Mouse (Mus musculus) spleen, adult 2 months (tissue): Measurements from ENCODE around the gene Myg1. TPM values are rescaled to one million over a fixed set of nuclear protein-coding genes. Genes with fewer than 3 reads are reported as not detected.

ENCODE experiments used
- DNase-seq, 2 experiments: peaks; one replicate each; pipeline versions ENCODE4 v3.0.0 to v3.0.0-alpha.2; 2012 to 2021; ENCODE audit warnings: low spot score in 2 of 2, low read depth in 1 of 2
- H3K27ac ChIP-seq: fragments of 200-500 bp; 2 replicates; pipeline ENCODE4 v1.5.1; 2012; ENCODE audit warnings: low read length, inconsistent platforms; ENCODE audit not compliant: insufficient read depth
- H3K27me3 ChIP-seq: fragments of 200-500 bp; 2 replicates; pipeline ENCODE4 v1.6.1; 2012; ENCODE audit warnings: mild to moderate bottlenecking, moderate library complexity, low read length, inconsistent platforms; ENCODE audit not compliant: control insufficient read depth, insufficient read depth
- H3K36me3 ChIP-seq: fragments of 200-500 bp; 2 replicates; pipeline ENCODE4 v1.6.1; 2012; ENCODE audit warnings: mild to moderate bottlenecking, low read length, inconsistent platforms; ENCODE audit not compliant: control insufficient read depth, insufficient read depth
- H3K4me1 ChIP-seq: fragments of 200-500 bp; 2 replicates; pipeline ENCODE4 v1.6.1; 2011; ENCODE audit warnings: inconsistent platforms; ENCODE audit not compliant: control insufficient read depth, insufficient read depth, insufficient read length
- H3K4me3 ChIP-seq: fragments of 200-500 bp; 2 replicates; pipeline ENCODE4 v1.5.1; 2011; ENCODE audit warnings: mild to moderate bottlenecking, inconsistent platforms; ENCODE audit not compliant: insufficient read depth, insufficient read length; ENCODE audit errors: extremely low read depth
- CTCF ChIP-seq: fragments of 200-500 bp; IDR thresholded peaks from 2 replicates; pipeline ENCODE4 v1.5.1; 2011; ENCODE audit warnings: mild to moderate bottlenecking, inconsistent platforms; ENCODE audit not compliant: insufficient read depth, insufficient read length, insufficient replicate concordance; ENCODE audit errors: extremely low read depth
- POLR2A ChIP-seq: fragments of 200-500 bp; IDR thresholded peaks from 2 replicates; pipeline ENCODE4 v1.6.1; 2011; ENCODE audit warnings: low read depth, low read length, inconsistent platforms
- WGBS: fragments of 180-500 bp; shearing (Covaris S2); methylation state at CpG from one replicate; pipeline ENCODE4 v1.1.7; 2018; 5-methylcytosine and 5-hydroxymethylcytosine counted together
- polyA plus RNA-seq: library from polyadenylated mRNA; depleted of rRNA; stranded (reverse); fragments of >200 nt; gene quantifications from 2 replicates; pipeline ENCODE4 v1.2.3, GENCODE M21; 2012

Myg1 gene
- polyA plus RNA-seq, 1 experiment = 41.9 TPM

DNA sequence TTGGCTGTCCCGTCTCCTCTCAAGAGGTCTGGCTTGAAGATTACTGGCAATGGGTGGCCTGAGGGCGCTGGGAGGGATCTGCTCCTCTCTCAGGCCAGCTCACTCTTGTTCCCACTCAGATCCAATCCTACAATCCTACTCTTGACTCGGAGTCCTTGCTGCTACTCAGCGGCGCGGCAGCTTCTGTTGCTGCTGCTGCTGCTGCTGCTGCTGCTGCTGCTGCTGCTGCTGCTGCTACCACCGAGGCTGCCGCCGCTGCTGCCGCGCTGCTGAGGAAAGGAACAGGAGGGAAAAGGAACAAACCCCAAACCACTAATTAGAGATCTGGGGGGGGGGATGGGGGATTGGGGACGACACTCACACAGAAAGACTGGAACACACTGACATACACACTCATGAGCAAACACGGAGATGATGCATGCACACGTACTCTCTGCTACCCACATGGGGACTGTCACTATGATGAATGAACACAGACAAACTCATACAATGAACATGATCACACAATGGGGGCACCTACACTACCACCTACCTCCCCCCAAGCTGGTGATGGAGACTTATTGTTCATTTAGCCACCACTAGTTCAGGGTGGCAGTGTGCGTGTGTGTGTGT is 35.3 kb downstream of the Myg1 start, which contains the start of gene Sp7:
TSS of gene Sp7 (minus strand) at position 450 of the 612 bp plus-strand sequence.
- 5% methylated on average over 15 of the region's 15 CpGs for WGBS
- DNase-seq = no peak
- Histone ChIP-seq H3K27ac (no peak within 1 kb of the TSS), H3K4me1 (no peaks in the 10 kb centered on the region), H3K36me3 (no peaks in the 10 kb centered on the region), H3K4me3 (no peak within 1 kb of the TSS), H3K27me3 (peaks cover 17% of the 10 kb centered on the region)
- TF ChIP-seq CTCF (no peak), POLR2A (no peak)

DNA sequence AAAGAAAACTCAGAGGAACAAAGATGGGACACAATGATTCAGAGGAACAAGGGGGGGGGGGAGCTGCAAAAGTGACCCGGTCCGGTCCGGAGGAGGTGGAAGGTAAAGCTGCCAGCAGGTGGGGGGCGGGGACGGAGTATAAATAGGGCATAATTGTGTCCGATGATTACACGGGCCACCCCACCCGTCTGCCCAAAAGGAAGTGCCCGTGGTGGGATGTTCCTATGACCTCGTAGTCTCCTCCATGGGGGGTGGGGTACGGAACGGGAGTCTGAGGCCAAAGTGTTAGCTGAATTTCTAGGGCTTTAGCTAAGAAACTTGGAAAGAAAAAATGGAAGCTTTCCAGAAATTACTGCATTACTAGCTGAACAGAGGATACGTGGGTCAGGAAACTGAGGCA is 38.5 kb downstream of the Myg1 start:
- no peak for TF ChIP-seq POLR2A
- no peak for TF ChIP-seq CTCF
- Histone ChIP-seq H3K4me3 (no peak overlapping the region), H3K4me1 (no peaks in the 10 kb centered on the region), H3K36me3 (no peaks in the 10 kb centered on the region), H3K27ac (no peak overlapping the region), H3K27me3 (peaks cover 12% of the 10 kb centered on the region)
- WGBS = 23% methylated on average over 13 of the region's 13 CpGs
- DNase-seq = no peak

DNA sequence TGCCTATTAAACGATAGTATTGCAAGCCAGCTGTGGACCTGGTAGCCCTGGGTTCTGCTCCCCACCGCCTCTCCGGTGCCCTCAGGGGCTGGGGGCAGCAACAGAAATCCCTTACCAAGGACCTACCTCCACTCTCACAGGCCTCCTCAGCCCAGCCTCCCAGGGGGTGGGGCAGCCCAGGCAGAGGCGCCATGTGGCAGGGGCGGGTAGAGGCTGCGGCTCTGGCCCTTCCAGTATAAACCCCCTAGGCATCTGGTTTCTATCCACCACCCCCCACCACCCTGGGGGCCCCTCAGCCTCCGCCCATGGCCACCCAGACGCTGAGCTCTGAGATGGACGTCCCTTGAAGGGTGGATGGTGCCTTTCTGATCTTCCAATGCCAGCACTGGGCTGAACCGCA is 39.2 kb downstream of the Myg1 start:
- H3K27me3 ChIP-seq = peaks cover 12% of the 10 kb centered on the region
- no peaks in the 10 kb centered on the region for H3K4me1 ChIP-seq
- no peak for TF ChIP-seq CTCF
- TF ChIP-seq POLR2A = no peak

GRCm38 (mm10) chr15:102376453-102377162 is 45.1 kb downstream of the Myg1 start:
- 5% methylated on average over 42 of the region's 43 CpGs for WGBS
- H3K36me3 ChIP-seq = no peaks in the 10 kb centered on the region
- peak overlapping the region; percentile 62 for H3K4me3 ChIP-seq
- no peaks in the 10 kb centered on the region for H3K27me3 ChIP-seq
- no peak for TF ChIP-seq POLR2A
- no peak for TF ChIP-seq CTCF
- peak in 1 of 2 experiments; percentile 26 for DNase-seq
- no peak overlapping the region for H3K27ac ChIP-seq
- no peaks in the 10 kb centered on the region; the same call in 1 of the 2 replicates for H3K4me1 ChIP-seq

More for the DNA sequence above, 39.2 kb downstream of the Myg1 start:
- WGBS = 65% methylated on average over 10 of the region's 10 CpGs
- H3K36me3 ChIP-seq = no peaks in the 10 kb centered on the region
- DNase-seq = no peak
- no peak overlapping the region for H3K27ac ChIP-seq
- H3K4me3 ChIP-seq = no peak overlapping the region

DNA sequence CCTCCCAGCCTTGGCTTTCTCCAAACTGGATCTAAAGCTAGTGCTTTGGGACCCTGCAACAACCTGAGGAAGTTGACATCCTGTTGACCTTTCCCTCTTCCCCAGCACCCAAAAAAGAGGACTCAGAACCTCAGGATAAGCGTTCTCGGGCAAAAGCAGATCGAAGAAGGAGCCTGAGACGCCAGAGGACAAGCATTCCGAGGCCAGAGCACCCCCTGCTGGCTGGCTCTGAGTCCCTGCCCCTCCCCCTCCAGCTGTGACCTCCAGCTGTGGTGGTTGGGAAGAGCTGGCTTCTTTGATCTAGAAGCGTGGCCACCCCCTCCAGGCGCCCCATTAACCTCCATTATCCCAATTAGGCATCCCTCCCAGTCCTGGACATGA is 45.6 kb downstream of the Myg1 start:
- peak; percentile 58 to 78 for DNase-seq
- Histone ChIP-seq H3K36me3 (no peaks in the 10 kb centered on the region), H3K4me3 (peak overlapping the region; percentile 62; the same call in 1 of the 2 replicates), H3K27me3 (no peaks in the 10 kb centered on the region), H3K4me1 (no peaks in the 10 kb centered on the region; the same call in 1 of the 2 replicates), H3K27ac (peak overlapping the region; percentile 7; the same call in 1 of the 2 replicates)
- 0% methylated on average over 7 of the region's 7 CpGs for WGBS
- TF ChIP-seq CTCF = peak; percentile 96
- TF ChIP-seq POLR2A = no peak

- 3% methylated on average over 10 of the region's 10 CpGs for WGBS
- H3K27ac ChIP-seq = no peak overlapping the region
- no peak overlapping the region for H3K4me3 ChIP-seq
- no peak for TF ChIP-seq POLR2A
- no peak for TF ChIP-seq CTCF
- DNase-seq = no peak
- no peaks in the 10 kb centered on the region for H3K27me3 ChIP-seq
- no peaks in the 10 kb centered on the region for H3K36me3 ChIP-seq
- H3K4me1 ChIP-seq = no peaks in the 10 kb centered on the region; the same call in 1 of the 2 replicates
Measured at GRCm38 (mm10) chr15:102377810-102378262, 46.3 kb downstream of the Myg1 start.
